Mouse (Mus musculus) lung, postnatal 14 days (tissue): Measurements from ENCODE around the gene Vps37d.

Experiments
- DNase-seq: peaks from one replicate; pipeline ENCODE4 v3.0.0; 2021

Gene Vps37d

GRCm38 (mm10) chr5:135024665-135025224, 53.3 kb downstream of the Vps37d start:
- no peak for DNase-seq

- peak; percentile 93 for DNase-seq
Observed at GRCm38 (mm10) chr5:135023344-135024173, 54.5 kb downstream of the Vps37d start, which contains the start of gene Stx1a. Gene Stx1a (plus strand): TSS chr5:135023482.
